Mouse (Mus musculus) fibroblast of lung, adult 2 months (primary cell): ENCODE data around the gene Gbp10.
"Not testable (repeated sequence)": the region's sequence is repeated elsewhere in the genome, so short reads cannot be mapped to it uniquely, and the experiment has no call there.

Source experiments
- DNase-seq: peaks from one replicate; pipeline ENCODE4 v3.0.0-alpha.2; 2011; ENCODE audit warnings: low read depth

The Gbp10 gene

GRCm38 (mm10) chr5:105239483-105240047 lies at the start of gene Gbp10:
Gene Gbp10 (minus strand): TSS chr5:105239533.
- not testable (repeated sequence) for DNase-seq

DNA sequence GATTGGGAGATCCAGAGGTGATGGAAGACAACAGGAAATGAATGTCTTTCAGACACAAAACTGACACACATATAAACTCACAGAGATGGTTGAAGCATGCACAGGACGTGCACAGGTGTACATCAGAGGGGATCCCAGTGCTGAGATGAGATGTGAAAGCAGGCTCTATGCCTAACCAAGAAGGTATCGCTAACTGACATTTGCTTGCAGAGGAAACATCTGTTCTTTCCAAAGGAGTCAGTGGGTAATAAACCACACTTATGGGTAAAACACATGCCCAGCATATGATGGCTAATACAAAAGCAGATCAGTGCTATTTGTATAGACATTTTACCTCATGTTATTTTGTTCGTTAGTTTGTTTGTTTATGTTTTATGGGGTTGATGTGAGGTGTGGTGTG lies 21.3 kb upstream of the Gbp10 start:
- DNase-seq, result not testable (repeated sequence)

- DNase-seq, result no peak
These were observed 13.2 kb upstream of the Gbp10 start for GRCm38 (mm10) chr5:105252491-105252890.

GRCm38 (mm10) chr5:105244741-105245140 lies 5.4 kb upstream of the Gbp10 start:
- not testable (repeated sequence) for DNase-seq

DNA sequence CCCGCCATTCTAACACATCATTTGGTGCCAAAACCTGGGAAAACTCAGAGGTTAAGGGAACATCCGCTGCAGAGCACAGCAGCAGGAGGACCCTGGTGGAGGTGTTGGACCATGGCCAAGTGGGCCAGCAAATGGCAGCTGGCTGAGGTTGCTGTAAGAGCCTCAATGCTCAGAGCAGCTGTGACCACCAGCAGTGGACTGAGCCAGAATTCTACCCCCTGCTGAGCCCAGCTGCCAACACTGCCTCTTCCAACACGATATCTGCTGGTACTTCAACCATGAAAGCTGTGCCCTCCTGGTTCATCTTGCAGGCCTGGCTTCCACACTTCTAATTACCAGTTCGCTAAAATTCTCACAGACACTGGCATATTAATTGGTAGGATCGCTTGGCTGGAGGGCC lies 1.6 kb upstream of the Gbp10 start:
- DNase-seq, result not testable (repeated sequence)

- not testable (repeated sequence) for DNase-seq
These were observed 931 bp downstream of the Gbp10 start for GRCm38 (mm10) chr5:105238402-105238801.

- DNase-seq, result not testable (repeated sequence)
These were observed 3.3 kb downstream of the Gbp10 start for GRCm38 (mm10) chr5:105236040-105236439.

DNA sequence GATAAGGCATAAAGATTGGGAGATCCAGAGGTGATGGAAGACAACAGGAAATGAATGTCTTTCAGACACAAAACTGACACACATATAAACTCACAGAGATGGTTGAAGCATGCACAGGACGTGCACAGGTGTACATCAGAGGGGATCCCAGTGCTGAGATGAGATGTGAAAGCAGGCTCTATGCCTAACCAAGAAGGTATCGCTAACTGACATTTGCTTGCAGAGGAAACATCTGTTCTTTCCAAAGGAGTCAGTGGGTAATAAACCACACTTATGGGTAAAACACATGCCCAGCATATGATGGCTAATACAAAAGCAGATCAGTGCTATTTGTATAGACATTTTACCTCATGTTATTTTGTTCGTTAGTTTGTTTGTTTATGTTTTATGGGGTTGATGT lies 30.4 kb downstream of the Gbp10 start:
- DNase-seq, result not testable (repeated sequence)

DNA sequence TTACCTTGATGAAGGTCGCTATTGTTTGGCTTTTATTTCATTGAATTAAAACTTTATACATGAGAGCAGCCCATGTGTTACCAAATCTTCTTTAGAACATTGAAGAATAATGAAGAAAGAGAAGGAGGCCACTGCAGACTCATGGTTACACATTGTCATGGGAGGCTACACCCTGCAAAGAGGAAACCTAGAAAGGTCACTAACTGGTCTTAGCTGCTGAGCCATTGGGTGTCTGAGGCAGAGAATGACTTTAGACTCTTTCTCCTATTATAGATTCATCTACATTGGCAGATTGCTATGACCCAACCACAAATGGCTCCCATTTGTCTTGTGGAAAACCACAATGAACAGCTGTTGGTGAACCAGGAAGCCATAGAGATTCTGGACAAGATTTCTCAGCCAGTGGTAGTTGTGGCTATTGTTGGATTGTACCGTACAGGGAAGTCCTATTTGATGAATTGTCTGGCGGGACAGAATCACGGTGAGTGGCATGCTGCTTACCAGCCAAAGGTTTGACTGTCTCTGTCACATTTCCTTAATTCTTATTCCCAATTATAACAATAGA lies 38.5 kb downstream of the Gbp10 start:
- not testable (repeated sequence) for DNase-seq

DNA sequence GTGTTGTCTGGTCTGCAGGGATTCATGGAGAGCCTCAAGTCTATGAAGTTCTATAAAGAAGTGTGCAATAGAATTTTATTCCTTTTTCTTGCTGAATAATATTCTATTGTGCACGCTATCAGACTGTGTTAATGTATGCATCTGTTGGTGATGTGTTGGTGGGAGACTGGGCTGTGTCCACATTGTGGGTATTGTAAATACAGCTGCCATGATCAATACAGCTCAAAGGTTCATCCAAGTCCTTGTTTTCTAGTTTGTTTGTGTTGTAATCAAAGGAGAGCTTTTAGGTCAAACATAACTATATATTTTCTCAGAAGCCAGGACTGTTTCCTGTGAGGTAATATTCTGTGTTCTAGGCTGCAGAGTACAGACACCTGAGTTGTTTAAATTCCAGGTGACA lies 40.2 kb downstream of the Gbp10 start:
- not testable (repeated sequence) for DNase-seq

- DNase-seq, result not testable (repeated sequence)
These were observed 41.3 kb downstream of the Gbp10 start for GRCm38 (mm10) chr5:105197915-105198560.

DNA sequence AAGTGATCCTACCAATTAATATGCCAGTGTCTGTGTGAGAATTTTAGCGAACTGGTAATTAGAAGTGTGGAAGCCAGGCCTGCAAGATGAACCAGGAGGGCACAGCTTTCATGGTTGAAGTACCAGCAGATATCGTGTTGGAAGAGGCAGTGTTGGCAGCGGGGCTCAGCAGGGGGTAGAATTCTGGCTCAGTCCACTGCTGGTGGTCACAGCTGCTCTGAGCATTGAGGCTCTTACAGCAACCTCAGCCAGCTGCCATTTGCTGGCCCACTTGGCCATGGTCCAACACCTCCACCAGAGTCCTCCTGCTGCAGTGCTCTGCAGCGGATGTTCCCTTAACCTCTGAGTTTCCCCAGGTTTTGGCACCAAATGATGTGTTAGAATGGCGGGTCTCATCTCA lies 43.0 kb downstream of the Gbp10 start:
- not testable (repeated sequence) for DNase-seq

- DNase-seq, result not testable (repeated sequence)
These were observed 46.8 kb downstream of the Gbp10 start for GRCm38 (mm10) chr5:105192536-105192935.

DNA sequence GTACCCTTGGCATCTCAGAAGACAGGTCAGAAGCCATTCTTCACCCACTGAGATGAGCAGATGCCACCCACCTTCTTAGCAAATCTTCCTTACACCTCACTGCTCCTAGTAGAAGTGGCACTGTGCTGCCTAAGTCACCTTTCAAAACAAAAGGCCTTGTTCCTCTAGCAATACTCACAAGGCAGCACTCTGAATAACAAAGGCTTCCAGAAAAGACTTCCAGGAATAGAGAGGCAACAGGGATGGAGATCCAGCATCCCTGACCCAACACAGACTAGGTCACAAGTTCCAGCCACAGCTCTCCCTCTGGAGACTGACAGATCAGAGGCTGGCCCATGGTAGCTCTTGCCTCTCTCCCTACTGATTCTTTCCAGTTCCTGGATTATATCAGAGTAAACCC lies 57.9 kb downstream of the Gbp10 start:
- no peak for DNase-seq
